Mouse (Mus musculus) embryonic stem cell, embryonic (primary cell): Measurements from ENCODE around the gene Gm5678.
"Not testable (repeated sequence)": the region's sequence is repeated elsewhere in the genome, so short reads cannot be mapped to it uniquely, and the experiment has no call there.

Source experiments
- CTCF ChIA-PET, 4 experiments: fragments of 300-600 bp in 2 of 4; fragments of 350-600 bp in 2 of 4; sonication (Branson Sonifier 250); formaldehyde crosslinking; loops; one replicate each; lab custom pipeline; 2022; ENCODE audit warnings: inconsistent platforms in 2 of 4; lab: Charles Lee
- POLR2A ChIA-PET, 4 experiments: fragments of 300-600 bp in 2 of 4; fragments of 350-600 bp in 2 of 4; sonication (Branson Sonifier 250); formaldehyde crosslinking; loops; one replicate each; lab custom pipeline; 2022; ENCODE audit warnings: antibody characterized with exemption in 4 of 4, inconsistent platforms in 1 of 4; lab: Charles Lee

The Gm5678 gene

DNA sequence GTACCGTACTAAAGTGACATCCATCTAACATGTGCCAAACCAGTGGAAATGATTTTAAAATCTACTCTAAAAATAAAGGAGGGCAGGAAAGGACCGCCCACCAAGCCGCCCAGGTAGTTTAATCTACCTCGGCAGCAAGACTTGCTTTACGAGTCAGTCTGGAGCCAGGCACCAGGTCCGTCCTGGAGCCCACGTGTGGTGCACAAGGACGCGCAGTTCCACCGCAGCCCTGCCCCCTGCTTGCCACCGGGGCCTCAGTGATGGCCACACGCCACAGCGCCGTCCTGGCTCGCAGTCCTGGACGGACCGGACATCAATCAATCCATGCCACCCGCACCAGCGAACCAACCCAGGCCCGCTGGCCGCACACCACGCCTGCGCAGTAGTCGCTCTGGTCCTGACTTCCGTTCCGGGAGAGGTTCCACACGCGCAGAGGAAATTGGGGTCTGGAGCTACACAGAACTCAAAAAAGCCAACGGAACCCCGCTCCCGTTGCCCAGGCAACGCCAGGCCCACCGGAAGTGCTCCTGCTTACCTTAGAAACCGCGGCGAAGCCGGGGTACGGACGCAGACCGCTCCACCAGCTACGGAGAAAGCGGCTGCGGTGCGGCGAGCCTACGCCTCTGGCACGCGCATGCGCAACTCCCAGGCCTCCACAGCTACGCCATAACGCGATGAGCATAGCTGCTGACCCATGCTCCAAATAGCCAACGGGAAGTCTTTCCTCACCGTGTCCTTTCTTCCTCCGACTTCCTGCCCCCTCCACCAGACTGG lies 24.3 kb upstream of the Gm5678 start, which contains the start of gene Setd4:
Gene Setd4, minus strand, starts transcription at position 625 of the 774 bp plus-strand sequence.
- ChIA-PET POLR2A (interaction anchor here in 3 of 4 experiments (0.8 to 3.1 kb wide), 21 partner anchors 10 to 280 kb away, joined by 3 to 13 read pairs (median 5); partner anchors contain the start of genes Chaf1b (in 1 of the 3), Dop1b (in 1 of the 3) and Morc3 (in 1 of the 3)), CTCF (interaction anchor here (0.5 to 1.9 kb wide), 6 partner anchors 28 to 1038 kb away, joined by 3 to 5 read pairs (median 4); no protein-coding TSS in a partner anchor)

DNA sequence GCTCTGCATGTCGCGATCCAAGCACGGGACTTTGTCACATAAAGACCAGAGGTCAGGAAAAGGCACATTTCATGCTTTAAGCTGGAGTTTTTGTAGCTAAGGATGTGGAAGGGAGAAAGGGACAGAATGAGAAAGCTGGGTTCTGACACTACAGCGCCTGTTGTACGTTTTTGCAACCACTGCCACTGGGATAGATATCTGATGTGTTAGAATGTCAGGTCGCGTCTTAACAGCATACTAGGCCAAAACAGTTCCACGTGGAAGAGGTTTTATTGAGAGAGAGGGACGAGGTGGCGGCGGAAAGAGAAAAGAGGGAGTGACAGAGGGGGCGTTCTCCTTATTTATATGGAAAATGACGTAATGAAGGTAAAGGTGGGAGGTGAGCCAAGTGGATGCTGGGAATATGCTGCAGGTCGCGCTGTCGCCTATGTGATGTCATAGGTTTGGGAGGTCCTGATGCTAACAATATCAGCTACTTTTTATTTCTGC lies 23.4 kb upstream of the Gm5678 start:
- POLR2A ChIA-PET, result interaction anchor here in 3 of 4 experiments (0.5 to 3.1 kb wide), 22 partner anchors 11 to 1639 kb away, joined by 3 to 13 read pairs (median 5); partner anchors contain the start of genes Chaf1b (in 1 of the 3), Dop1b (in 1 of the 3) and Morc3 (in 1 of the 3)
- CTCF ChIA-PET, result interaction anchor here (0.5 to 1.9 kb wide), 6 partner anchors 29 to 1039 kb away, joined by 3 to 5 read pairs (median 4); no protein-coding TSS in a partner anchor

DNA sequence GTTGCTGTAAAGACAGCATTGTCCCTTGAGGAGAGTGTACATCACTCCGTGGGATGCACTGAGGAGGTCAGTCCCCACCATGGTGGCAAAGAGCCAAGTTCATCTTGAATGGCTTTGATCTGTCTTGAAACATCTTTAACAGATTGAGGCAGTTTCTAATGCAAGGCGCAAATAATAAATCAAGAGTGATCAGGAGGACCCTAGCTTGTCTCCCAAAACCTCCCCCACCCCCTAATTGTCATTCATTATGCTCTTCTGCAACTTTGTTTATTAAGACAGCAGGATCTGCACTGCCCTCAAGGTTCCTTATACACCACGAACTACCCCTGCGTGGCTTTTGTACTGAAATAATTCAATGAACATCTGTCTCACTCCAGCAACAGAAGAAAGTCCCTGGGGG lies 22.3 kb upstream of the Gm5678 start, which contains the start of gene Cbr1:
Gene Cbr1, plus strand, starts transcription at position 301 of the 400 bp plus-strand sequence.
- CTCF ChIA-PET, result no interaction called here
- POLR2A ChIA-PET, result no interaction called here

DNA sequence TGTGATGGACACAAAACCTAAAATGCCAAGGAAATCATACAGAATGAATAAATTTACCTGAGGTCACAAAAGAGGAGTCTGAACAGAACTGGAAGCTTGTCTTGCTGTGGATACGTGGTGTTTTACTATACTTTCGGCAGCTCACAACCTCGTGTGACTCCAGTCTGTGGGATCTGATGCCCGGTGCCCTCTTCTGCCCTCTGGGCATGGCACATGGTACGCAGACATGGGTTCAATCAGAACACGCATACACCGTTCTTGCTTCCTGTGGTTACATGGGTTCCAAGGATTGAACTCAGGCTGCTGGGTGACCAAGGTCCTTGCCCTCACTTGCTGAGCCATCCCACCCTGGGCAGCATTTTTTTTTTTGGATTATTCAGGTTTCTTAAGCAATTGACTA lies 21.8 kb upstream of the Gm5678 start:
- CTCF ChIA-PET, result interaction anchor here in 2 of 4 experiments (0.6 kb wide), 3 partner anchors 46 to 1154 kb away, joined by 3 to 4 read pairs (median 3); no protein-coding TSS in a partner anchor

DNA sequence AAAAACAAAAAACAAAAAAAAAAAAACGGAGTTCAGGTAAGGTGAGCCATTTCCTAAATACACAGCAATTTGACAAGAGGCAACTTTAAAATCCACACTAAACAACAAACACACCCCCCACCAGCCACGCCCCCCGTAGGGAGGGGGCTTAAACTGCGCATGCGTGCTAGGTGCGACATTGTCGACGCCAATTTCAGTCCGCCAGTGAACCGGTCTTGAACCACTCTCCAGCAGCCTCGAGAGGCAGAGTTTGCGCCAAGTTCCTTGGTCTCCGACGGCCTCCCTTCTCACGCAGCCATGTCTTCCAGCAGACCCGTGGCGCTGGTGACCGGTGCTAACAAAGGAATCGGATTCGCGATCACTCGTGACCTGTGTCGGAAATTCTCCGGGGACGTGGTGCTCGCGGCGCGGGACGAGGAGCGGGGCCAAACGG lies 20.2 kb upstream of the Gm5678 start:
- ChIA-PET POLR2A (interaction anchor here in 2 of 4 experiments (0.6 to 1.5 kb wide), 2 partner anchors 188 to 1505 kb away, joined by 5 to 6 read pairs; no protein-coding TSS in a partner anchor), CTCF (interaction anchor here in 2 of 4 experiments (0.7 to 1.4 kb wide), 2 partner anchors 21 to 721 kb away, joined by 3 to 4 read pairs; no protein-coding TSS in a partner anchor)

More for the DNA sequence above, 21.8 kb upstream of the Gm5678 start:
- POLR2A ChIA-PET, result interaction anchor here in 1 of 4 experiments (0.7 kb wide), 1 partner anchor 154 kb away, joined by 3 read pairs; no protein-coding TSS in a partner anchor

DNA sequence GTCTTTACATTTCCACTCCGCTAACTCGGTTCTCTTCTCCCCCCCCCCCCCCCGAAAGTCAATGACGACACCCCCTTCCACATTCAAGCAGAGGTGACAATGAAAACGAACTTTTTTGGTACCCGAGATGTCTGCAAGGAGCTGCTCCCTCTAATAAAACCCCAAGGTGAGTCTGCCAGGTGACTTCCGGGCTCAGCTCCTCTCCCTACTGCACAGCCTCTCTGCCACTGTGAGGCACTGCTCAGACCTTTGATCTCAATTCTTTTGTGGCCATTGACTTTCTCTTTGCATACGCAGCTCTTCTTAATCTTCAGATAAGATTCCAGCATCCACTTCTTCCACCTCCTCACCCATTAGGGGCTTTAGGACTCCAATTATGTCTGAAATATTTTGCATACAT lies 19.2 kb upstream of the Gm5678 start:
- CTCF ChIA-PET, result interaction anchor here in 2 of 4 experiments (0.5 to 1.4 kb wide), 6 partner anchors 8 to 1304 kb away, joined by 3 to 4 read pairs (median 3); no protein-coding TSS in a partner anchor
- POLR2A ChIA-PET, result interaction anchor here in 3 of 4 experiments (0.5 to 1.5 kb wide), 9 partner anchors 20 to 1550 kb away, joined by 3 to 6 read pairs (median 3); partner anchors contain the start of genes Gm49711 (in 1 of the 3), Morc3 (in 1 of the 3), Mrps6 (in 1 of the 3) and Slc5a3 (in 1 of the 3)

DNA sequence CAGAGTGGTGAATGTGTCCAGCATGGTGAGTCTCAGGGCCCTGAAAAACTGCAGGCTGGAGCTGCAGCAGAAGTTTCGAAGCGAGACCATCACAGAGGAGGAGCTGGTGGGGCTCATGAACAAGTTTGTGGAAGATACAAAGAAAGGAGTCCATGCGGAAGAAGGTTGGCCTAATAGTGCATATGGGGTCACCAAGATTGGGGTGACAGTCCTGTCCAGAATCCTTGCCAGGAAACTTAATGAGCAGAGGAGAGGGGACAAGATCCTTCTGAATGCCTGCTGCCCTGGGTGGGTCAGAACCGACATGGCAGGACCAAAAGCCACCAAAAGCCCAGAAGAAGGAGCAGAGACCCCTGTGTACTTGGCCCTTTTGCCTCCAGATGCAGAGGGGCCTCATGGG lies 18.1 kb upstream of the Gm5678 start:
- POLR2A ChIA-PET, result interaction anchor here in 1 of 4 experiments (0.6 kb wide), 1 partner anchor 200 kb away, joined by 3 read pairs; no protein-coding TSS in a partner anchor
- CTCF ChIA-PET, result no interaction called here

DNA sequence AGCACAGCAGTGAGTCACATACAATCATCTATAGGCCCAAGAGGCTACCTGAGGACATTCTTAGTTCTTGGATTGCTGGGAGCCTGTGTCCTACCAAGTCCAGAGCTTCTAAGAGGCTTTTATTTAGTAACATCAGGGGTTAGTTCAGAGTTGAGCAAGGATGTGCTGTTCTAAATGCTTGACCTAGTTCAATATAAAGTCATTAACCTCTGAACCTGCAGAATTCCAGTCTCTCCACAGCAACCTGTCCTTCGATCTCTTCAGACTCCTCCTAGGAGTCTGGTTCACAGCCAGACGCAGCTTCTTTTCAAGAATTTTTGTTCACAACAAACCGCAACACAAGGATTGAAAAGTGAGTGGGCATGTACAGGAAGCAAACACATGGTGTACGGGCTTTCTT lies 16.9 kb upstream of the Gm5678 start:
- ChIA-PET POLR2A (no interaction called here), CTCF (no interaction called here)

DNA sequence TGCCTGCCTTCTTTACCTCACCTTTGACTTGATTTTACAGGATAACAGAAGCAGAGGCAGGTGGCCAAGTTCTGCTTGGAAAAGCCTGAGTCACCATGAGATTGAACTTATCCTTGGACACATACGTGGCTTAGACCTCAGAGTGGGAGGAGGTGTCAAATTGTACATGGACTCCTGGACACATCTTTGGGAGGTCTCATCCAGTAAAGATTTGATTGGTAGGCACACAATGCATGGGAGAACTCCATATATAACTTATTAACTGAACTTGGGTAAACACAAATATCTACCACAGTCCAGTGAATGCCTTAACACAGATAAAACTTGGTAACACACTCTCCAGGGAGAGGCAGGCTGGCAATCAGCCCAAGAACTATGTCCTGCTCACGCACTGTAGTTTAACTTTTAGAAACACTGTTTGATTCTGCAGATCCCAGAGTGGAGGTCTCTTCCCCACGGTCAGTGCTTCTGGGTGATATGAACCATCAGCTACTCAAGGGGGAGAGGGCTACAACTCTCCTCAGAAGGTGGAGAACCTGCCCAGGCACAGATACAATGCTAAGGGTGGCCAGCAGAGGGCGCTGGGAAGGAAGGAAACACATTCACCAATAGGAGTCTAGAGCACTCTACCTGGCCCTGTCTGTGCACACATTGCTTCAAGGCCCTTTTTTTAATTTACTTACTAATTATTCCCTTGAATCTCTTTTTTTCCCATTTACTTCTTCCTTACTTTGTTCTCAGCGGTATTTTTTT lies 12.6 kb upstream of the Gm5678 start:
- CTCF ChIA-PET, result interaction anchor here in 3 of 4 experiments (0.6 to 1.2 kb wide), 7 partner anchors 11 to 971 kb away, joined by 3 to 8 read pairs (median 4); no protein-coding TSS in a partner anchor
- POLR2A ChIA-PET, result no interaction called here

DNA sequence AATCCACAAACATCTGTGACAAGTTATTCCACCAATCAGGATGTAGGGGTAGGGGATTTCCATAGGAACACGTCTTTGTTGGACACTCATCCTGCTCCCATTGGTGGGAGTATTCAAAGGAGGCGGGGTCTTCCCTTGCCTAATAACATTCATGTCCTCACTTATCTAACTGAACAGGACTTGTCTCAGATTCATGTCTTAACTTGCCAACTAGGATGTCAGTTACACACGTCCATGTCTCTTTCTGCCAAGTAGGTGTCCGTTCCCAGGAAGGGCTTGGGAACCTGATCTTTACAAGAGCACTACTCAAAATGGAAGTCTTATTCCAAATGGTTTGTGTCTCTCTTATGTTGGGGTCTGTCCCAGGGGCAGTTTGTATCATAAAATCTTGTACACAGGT lies 4.1 kb upstream of the Gm5678 start:
- POLR2A ChIA-PET, CTCF ChIA-PET: not testable (repeated sequence)

DNA sequence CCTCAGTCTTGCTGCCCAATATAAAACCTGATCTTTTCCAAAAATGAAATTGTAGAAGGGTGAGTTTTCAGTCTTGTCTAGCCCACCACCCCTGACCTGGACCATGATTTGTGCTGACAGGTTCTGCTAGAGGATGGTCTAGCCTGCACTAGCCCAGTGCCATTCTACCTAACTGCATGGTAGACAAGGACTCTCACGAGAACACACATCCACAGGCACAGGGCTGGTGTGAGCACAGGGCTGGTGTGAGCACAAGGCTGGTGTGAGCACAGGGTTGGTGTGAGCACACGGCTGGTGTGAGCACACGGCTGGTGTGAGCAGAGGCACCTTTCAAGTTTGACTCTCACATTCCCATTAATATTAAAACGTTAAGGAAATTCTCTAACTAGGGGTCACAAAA lies 3.2 kb upstream of the Gm5678 start:
- ChIA-PET CTCF (no interaction called here), POLR2A (no interaction called here)

DNA sequence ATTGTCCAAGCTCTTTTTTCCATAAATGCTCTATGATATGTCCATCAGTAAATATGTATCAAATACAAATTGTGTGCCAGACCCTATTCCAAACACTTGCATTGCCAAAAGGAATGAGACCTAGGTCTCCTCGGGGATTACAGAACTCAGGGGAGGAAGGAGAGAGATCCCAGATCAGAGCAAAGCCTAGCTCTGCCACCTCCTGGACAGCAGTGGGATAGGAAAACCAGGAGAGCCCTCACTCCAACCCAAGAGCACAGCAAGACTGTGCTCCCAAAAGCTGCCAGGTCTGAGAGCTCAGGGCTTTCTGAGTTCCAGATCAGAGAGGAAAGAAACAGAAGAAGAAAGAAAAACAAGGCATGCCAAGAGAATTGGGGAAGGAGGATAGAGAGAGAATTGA lies 1.2 kb upstream of the Gm5678 start:
- POLR2A ChIA-PET, result interaction anchor here in 2 of 4 experiments (0.6 to 0.9 kb wide), 2 partner anchors 43 to 190 kb away, joined by 3 to 4 read pairs; no protein-coding TSS in a partner anchor
- CTCF ChIA-PET, result interaction anchor here (0.5 to 1.6 kb wide), 8 partner anchors 11 to 614 kb away, joined by 3 to 4 read pairs (median 3); no protein-coding TSS in a partner anchor

DNA sequence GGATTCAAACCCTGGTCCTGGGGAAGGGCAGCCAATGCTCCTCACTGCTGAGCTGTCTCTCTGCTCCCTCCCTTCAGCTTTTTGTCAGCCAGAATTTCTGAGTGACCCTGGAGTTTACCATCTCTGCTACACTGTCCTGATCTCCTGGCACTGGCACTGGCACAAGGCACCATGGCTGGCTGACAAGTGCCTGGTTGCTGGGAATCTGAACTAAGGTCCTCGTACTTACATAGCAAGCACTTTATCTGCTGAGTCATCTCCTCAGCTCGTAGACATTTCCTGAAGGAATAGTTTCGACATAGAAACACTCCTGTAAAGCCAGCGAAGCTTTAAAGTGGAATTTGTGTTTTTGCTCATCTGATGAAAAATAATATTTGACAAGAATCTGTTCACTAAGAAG lies 16.1 kb downstream of the Gm5678 start:
- POLR2A ChIA-PET, result interaction anchor here in 1 of 4 experiments (0.5 kb wide), 1 partner anchor 1165 kb away, joined by 5 read pairs; no protein-coding TSS in a partner anchor
- CTCF ChIA-PET, result no interaction called here

DNA sequence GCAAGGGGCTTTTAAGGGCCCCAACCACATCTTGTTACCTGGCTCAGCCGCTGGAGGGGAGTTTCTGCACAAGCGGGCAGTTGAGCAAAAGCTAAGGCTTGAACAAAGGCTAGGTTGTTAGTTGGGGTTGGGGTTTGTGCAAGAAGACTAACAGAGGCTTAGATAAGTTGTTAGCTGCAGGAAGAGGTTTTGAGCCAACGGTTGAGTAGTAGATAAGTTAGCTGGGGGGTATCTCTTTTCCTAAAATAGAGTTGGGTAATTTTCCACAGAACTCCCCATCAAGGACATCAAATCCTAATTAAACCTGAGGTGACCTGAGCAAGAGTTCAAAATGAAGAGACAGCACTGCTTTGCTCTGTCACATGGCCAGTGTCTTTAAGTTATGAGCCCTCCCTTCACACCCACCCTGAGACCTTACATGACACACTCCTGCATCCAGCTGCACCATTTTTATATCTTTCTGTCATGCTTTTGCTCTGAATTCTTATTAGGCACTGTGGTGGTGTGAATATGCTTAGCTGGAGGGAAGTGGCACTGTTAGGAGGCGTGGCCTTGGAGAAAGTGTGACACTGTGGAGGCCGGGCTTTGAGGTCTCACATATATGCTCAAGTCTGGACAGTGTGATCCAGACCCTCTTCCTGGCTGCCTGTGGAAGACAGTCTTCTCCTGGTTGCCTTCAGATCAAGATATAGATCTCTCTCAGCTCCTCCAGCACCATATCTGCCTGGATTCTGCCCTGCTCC lies 20.7 kb downstream of the Gm5678 start:
- CTCF ChIA-PET, result interaction anchor here in 2 of 4 experiments (0.6 to 1.0 kb wide), 2 partner anchors 21 to 616 kb away, joined by 3 read pairs; no protein-coding TSS in a partner anchor

DNA sequence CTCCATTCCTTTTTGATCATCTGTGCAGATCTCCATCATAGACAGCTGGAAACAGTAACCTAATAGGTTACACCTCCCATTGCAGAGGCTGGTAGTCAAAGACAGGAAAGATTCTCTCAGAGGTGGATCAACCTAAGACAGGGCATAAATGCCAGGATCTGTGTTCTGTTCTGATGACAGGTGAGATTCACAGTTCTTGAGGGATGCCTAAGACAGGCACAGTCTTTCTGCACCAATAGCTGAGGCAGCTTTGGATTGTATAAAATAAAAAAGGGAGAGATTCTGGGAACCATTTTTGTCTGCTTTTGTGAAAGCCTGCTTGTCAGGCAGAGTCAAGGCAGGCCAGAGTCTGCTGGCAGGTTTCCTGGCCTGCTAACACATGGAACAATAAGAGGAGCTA lies 40.1 kb downstream of the Gm5678 start:
- ChIA-PET CTCF (no interaction called here), POLR2A (interaction anchor here in 2 of 4 experiments (0.6 to 0.9 kb wide), 2 partner anchors 15 to 43 kb away, joined by 3 read pairs; partner anchors contain the start of gene Cbr3 (in 1 of the 2))

More for the DNA sequence above, 20.7 kb downstream of the Gm5678 start:
- POLR2A ChIA-PET, result no interaction called here

DNA sequence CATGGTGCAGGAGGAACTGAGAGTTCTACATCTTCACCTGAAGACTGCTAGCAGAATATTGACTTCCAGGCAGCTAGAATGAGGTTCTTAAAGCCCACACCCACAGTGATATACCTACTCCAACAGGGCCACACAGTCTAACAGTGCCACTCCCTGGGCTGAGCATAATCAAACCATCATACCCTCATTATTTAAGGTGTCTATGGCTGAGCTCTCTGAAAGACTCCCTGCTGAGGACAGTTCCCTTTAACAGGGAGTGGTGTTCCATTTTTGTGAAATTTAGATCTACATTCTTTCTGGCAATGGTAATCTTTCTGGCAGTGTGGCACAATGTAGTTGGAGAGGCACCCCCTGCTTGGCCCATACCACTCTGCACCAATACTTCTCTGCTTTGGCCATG lies 41.6 kb downstream of the Gm5678 start:
- CTCF ChIA-PET, result interaction anchor here in 2 of 4 experiments (0.5 to 2.2 kb wide), 2 partner anchors 15 to 685 kb away, joined by 4 to 5 read pairs; no protein-coding TSS in a partner anchor
- POLR2A ChIA-PET, result interaction anchor here in 3 of 4 experiments (1.0 to 2.1 kb wide), 5 partner anchors 12 to 249 kb away, joined by 3 to 13 read pairs (median 3); no protein-coding TSS in a partner anchor

DNA sequence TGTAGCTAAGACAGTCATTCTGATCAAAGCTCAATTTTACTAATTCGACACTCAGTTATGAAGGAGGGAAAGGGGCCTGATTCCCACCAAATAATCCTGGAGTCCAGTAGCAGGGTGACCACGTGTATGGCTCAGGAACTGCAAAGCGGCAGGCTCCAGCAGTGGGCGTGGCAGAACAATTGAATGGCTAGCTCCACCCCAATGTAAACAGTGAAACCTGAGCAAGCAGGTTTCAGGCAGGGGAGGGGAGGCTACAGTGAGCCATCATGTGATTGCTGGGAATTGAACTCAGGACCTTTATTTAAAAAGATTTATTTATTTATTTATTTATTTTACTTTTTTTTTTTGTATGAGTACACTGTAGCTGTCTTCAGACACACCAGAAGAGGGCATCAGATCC lies 42.6 kb downstream of the Gm5678 start:
- ChIA-PET CTCF (interaction anchor here in 3 of 4 experiments (0.6 to 2.2 kb wide), 5 partner anchors 14 to 216 kb away, joined by 3 to 9 read pairs (median 5); no protein-coding TSS in a partner anchor), POLR2A (interaction anchor here (0.7 to 2.1 kb wide), 9 partner anchors 11 to 162 kb away, joined by 3 to 13 read pairs (median 3); partner anchors contain the start of gene Morc3 (in 1 of the 4))
